Mouse (Mus musculus): ENCODE results near the gene Pttg1ip.

The Pttg1ip gene

DNA sequence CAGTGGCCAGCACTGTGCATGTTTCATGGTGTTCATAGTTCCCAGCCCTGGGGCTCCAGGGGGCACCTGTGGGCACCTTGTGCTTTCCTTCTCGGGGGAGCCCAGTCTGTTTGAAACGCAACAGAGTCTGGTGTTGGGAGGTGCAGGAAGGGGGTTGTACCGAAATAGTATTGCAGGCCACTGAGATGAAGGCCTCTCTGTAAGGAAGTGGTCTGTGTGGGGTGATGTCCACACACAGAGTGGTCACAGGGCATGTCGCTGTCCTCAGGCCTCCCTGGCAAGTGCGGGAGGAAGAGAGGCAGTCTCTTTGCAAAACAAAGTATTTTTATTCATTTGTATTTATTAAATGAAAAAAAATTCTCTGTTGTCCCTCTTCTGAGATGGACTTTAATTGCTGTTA is 64.1 kb downstream of the Pttg1ip start:
- H3K36me3 ChIP-seq (ENCODE audit: insufficient read depth, low read length): peaks cover 65% of the 10 kb centered on the region

DNA sequence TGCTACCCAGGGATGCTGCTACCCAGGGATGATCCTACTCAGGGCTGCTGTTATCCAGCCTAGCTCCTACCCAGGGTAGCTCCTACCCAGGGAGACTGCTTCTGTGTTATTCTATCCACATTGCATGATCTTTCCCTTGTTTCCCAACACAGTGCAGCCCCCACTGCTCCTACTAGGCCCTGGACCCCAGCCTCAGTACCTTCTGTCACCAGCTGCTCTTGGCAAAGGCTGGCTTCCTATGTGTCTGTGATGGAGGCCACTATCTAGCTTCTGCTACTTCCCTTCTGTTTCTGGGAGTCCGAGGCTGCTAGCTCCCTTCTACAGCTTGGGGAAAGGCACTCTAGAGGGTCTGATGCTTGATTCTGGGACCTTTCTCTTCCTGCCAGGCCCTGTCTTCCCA is 65.9 kb downstream of the Pttg1ip start:
- Histone ChIP-seq H3K4me3 (replicated peaks; ENCODE audit: low read length) (no peak overlapping the region), H3K27me3 (ENCODE audit: insufficient read depth, low read length) (peaks cover 17% of the 10 kb centered on the region), H3K36me3 (ENCODE audit: insufficient read depth, low read length) (peaks cover 46% of the 10 kb centered on the region), H3K9me3 (ENCODE audit: low read length) (no peaks in the 10 kb centered on the region), H3K4me1 (replicated peaks; ENCODE audit: low read depth, low read length) (peaks cover 56% of the 10 kb centered on the region)
- no peak for TF ChIP-seq CTCF (conservative IDR thresholded peaks at IDR 0.05; ENCODE audit: low read length)
- no peak for TF ChIP-seq POU5F1 (IDR thresholded peaks at IDR 0.05; ENCODE audit: borderline replicate concordance, low read length)
- TF ChIP-seq NANOG (IDR thresholded peaks at IDR 0.05; ENCODE audit: borderline replicate concordance, low read length): no peak

More for the DNA sequence above, 64.1 kb downstream of the Pttg1ip start:
- H3K4me1 ChIP-seq (replicated peaks; ENCODE audit: low read depth, low read length): peaks cover 44% of the 10 kb centered on the region
- H3K4me3 ChIP-seq (replicated peaks; ENCODE audit: low read length): no peak overlapping the region
- no peaks in the 10 kb centered on the region for H3K9me3 ChIP-seq (ENCODE audit: low read length)
- H3K27me3 ChIP-seq (ENCODE audit: insufficient read depth, low read length): peaks cover 17% of the 10 kb centered on the region
- no peak for TF ChIP-seq NANOG (IDR thresholded peaks at IDR 0.05; ENCODE audit: borderline replicate concordance, low read length)
- no peak for TF ChIP-seq CTCF (conservative IDR thresholded peaks at IDR 0.05; ENCODE audit: low read length)
- no peak for TF ChIP-seq POU5F1 (IDR thresholded peaks at IDR 0.05; ENCODE audit: borderline replicate concordance, low read length)

DNA sequence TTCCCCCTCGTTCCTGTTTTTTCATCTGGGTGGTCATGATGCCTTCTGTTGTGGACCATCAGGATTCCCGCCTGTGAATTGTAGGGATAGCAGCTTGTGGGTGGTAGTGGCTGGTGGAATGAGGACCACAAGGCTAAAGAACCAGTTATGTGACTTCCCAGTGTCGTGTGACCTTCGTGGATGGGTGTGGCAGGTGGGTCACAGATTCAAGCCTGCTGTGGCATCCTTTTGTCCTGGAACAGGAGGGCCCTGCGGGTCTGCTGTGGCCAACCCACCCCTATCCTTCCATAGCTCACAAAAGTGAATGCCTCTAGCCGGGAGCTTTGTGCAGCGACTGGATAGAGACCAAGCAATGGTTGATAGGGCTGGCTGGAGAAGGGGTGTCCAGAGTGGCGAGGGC is 66.4 kb downstream of the Pttg1ip start:
- Histone ChIP-seq H3K9me3 (ENCODE audit: low read length) (no peaks in the 10 kb centered on the region), H3K36me3 (ENCODE audit: insufficient read depth, low read length) (peaks cover 42% of the 10 kb centered on the region), H3K27me3 (ENCODE audit: insufficient read depth, low read length) (peaks cover 17% of the 10 kb centered on the region), H3K4me3 (replicated peaks; ENCODE audit: low read length) (no peak overlapping the region), H3K4me1 (replicated peaks; ENCODE audit: low read depth, low read length) (peaks cover 56% of the 10 kb centered on the region)
- TF ChIP-seq CTCF (conservative IDR thresholded peaks at IDR 0.05; ENCODE audit: low read length) (no peak), NANOG (IDR thresholded peaks at IDR 0.05; ENCODE audit: borderline replicate concordance, low read length) (no peak), POU5F1 (IDR thresholded peaks at IDR 0.05; ENCODE audit: borderline replicate concordance, low read length) (no peak)

All from E14TG2a.4 (cell line).